Mouse (Mus musculus): Measurements from ENCODE around the gene Zfp827.
A peak's percentile ranks its signal among the peaks of the same experiment; 100 is the strongest.

Zfp827 gene

GRCm38 (mm10) chr8:79027977-79028487 lies at the start of gene Zfp827:
Gene Zfp827 (plus strand): TSS chr8:79028437.
- peak; percentile 62 for DNase-seq (ENCODE audit: low spot score)

- DNase-seq (ENCODE audit: low spot score) = no peak
Observed at GRCm38 (mm10) chr8:79004341-79004740, 23.9 kb upstream of the Zfp827 start.

DNA sequence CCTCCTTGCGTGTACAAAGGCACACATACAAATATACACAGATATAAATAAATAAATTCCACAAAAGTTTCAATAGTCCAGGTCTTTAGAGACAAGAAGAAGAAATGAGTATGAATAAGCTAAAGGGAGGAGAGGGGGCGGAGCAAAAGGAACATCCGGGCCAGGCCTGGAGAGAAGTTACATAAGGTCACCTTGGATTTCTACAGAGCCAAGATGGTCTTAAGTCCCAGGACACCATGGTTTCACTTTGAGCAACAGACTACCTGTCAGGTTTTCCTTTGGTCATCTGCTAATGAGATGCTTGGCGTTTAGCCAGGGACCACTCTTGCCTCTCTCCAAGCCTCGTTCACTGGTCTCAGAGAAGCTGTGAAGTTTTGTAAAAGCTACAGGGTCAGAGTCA lies 13.2 kb upstream of the Zfp827 start:
- no peak for DNase-seq (ENCODE audit: low spot score)

DNA sequence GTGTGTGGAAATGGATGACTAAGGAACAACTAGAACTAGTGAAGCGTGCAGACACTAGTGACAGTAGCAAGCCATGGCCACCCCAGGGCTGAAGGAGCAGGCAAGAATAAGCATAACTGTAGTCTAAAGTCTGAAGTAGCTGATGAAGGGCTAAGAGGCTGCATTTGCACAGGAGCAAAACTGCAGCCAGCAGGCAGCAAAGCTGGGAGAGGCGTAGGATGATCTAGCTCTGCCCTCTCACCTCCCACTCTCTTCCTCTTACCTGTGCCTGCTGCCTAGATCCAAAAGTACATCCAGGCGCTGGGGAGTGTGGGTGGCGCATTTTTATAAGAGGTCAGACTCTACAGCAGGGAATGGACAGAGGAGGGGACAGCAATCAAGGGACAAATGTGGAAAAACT lies 12.2 kb upstream of the Zfp827 start:
- no peak for DNase-seq (ENCODE audit: low spot score)

- no peak for DNase-seq (ENCODE audit: low spot score)
Observed at GRCm38 (mm10) chr8:79016583-79016982, 11.7 kb upstream of the Zfp827 start.

DNA sequence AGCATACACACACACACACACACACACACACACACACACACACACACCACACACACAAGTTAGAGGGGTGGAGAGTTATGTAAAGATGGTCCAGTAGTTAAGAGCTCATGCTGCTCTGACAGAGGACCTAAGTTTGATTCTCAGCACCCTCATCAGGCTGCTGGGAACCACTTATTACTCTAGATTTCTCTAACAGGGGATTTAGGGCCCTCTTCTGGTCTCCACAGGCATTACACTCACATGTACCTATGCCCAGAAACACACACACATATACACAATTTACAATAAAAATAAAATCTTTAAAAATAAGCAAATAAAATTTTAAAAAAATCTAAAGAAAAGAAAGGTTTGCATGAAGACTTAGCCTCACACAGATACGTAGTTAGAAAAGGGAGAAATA lies 4.3 kb upstream of the Zfp827 start:
- DNase-seq (ENCODE audit: low spot score) = no peak

DNA sequence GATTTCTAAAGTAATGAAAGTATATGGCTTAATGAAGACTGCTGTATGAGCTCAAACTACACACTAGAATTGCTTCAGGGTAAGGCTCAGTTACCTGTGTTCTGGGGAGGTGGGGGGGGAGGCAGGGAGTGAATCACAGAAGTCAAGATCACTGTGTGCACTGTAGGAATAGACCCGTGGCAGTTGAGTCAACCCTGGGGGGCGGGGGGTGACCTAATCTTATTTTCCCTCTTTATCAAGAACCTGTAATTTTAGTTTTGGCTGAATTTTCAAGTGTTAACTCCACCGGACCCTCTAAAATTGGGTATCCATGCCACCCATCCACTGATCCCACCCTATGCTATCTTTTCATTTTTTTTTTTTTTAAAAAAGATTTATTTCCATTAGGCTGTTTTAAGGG lies 918 bp upstream of the Zfp827 start:
- no peak for DNase-seq (ENCODE audit: low spot score)

DNA sequence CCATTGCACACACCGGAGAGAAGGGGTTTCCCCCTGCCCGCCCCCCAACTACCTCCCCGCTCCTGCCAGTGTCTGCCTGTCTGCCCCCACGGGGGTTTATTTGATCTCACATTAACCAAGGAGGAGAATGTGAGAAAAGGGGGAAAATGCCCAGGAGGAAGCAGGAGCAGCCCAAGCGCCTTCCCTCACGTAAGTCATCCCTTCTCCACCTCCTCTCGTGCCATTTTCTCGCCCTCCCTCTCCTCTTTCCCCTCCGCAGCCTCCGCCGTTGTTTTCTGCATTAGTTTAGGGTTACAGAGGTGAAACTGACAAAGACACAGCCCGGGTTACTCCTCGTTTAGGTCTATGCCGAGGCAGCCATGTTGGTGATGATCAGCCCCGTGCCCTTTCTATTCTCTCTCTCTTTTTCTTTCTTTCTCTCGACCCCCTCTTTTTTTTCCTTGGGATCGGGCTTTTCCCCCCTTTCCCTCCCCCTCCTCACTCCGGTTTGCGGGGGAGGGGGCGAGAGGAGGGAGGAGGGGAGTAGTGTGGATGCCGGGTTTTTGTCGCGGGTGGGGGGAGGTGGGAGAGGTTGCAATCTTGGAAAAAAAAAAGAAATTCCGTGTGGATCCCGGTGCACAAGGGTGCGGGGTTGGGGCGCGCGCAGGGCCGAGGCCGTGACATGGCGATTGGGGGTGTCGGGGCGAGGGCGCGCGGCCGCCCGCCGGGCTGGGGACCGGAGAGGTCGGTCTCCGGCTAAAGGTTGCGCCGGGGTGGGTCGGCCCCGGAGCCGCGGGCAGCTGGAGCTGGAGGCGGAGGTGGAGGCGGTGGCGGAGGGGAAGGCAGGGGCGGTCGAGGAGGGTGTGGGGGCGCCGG lies 531 bp downstream of the Zfp827 start:
- peak; percentile 6 for DNase-seq (ENCODE audit: low spot score)

GRCm38 (mm10) chr8:79029396-79030325 lies 1.4 kb downstream of the Zfp827 start:
- peak; percentile 59 for DNase-seq (ENCODE audit: low spot score)

GRCm38 (mm10) chr8:79030326-79031265 lies 2.4 kb downstream of the Zfp827 start:
- peak; percentile 76 for DNase-seq (ENCODE audit: low spot score)

DNA sequence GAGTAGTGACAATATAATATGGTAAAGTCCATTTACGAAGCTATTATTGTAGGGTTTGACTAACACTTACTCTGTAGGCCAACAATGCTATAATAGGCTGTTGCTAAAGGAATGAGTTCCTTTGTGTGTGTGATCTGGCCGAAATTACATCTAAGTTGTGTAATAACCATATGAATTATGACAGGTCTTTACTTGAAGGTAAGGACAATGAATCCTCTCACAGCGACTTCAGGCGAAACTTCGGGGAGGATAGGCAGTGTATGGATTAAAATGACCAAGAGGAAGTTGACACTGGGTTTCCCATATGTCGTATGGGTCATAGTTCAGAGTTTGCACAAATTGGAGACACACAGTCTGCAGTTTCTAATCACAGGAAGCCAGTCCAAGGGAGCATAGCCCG lies 9.3 kb downstream of the Zfp827 start:
- no peak for DNase-seq (ENCODE audit: low spot score)

- no peak for DNase-seq (ENCODE audit: low spot score)
Observed at GRCm38 (mm10) chr8:79037991-79038390, 9.8 kb downstream of the Zfp827 start.

- DNase-seq (ENCODE audit: low spot score) = no peak
Observed at GRCm38 (mm10) chr8:79041429-79041828, 13.2 kb downstream of the Zfp827 start.

- DNase-seq (ENCODE audit: low spot score) = no peak
Observed at GRCm38 (mm10) chr8:79042252-79042651, 14.0 kb downstream of the Zfp827 start.

- DNase-seq (ENCODE audit: low spot score) = no peak
Observed at GRCm38 (mm10) chr8:79044673-79045072, 16.4 kb downstream of the Zfp827 start.

GRCm38 (mm10) chr8:79046659-79047058 lies 18.4 kb downstream of the Zfp827 start:
- no peak for DNase-seq (ENCODE audit: low spot score)

DNA sequence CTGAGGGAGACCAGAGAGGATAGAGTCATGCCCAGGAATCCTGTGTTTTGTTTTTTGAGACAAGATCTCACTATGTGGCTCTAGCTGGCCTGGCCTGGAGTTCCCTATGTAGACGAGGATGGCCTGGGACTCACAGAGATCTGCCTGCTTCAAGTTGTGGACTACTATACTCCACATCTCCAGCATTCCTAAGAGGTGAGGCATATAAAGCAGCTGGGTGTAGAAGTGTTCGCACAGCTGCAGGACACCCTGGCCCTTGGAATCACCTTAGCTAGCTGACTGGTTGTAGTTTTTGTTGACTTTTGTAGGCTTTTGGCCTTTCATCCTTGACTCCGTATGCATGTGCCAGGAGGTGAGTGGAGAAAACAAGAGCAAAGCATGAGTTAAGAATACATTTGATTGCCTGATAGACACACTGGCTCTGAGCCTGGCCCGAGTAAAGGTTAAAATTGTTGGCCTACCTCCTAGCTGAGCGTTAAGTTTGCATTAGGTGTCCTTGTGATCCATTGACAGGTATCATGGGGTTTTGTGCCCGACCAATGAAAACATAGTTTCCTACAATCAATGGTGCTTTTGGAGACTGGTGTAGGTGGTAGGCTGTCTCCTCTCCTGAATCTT lies 20.3 kb downstream of the Zfp827 start:
- DNase-seq (ENCODE audit: low spot score) = no peak

DNA sequence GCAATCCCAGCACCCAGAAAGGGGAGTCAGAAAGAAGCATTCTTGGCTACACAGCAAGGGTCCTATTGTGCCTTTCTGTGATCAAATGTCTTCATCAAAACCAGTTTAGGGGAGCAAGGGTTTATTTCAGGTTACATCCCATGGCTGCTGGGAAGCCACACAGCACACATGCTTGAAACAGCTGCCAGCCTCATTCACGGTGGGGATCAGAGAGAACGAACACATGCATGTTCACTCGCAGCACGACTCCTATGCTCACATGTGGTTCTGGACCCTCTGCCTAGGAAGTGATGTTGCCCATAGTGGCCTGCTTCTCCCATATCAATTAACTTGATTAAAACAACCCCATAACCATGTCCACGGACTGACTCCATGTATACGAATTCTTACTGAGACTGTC lies 26.0 kb downstream of the Zfp827 start:
- no peak for DNase-seq (ENCODE audit: low spot score)

DNA sequence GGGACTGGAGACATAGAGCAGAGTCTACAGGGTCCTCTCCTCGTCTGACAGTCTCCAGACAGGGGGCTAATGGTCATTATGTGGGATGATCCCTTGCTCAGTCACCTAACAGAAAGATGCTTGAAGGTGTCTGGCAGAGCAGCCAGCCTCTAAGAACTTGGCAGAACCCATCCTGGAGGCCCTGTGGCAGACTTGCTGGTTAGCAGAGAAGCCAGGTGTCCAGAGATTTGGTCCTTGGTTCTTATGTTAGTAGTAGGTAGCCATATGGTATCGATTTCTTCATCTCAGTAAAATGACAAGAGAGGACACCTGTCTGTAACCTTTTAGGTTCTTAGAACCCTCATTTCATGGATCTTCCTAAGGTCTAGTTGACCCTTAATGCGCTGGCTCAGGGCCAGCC lies 28.9 kb downstream of the Zfp827 start:
- no peak for DNase-seq (ENCODE audit: low spot score)

- DNase-seq (ENCODE audit: low spot score) = no peak
Observed at GRCm38 (mm10) chr8:79059361-79059760, 31.1 kb downstream of the Zfp827 start.

- no peak for DNase-seq (ENCODE audit: low spot score)
Observed at GRCm38 (mm10) chr8:79060013-79060609, 31.9 kb downstream of the Zfp827 start.

All from ovary, adult 18-20 months (tissue).